8 mouse cellular contexts compared by ENCODE assay signal in the genomic region with DNA sequence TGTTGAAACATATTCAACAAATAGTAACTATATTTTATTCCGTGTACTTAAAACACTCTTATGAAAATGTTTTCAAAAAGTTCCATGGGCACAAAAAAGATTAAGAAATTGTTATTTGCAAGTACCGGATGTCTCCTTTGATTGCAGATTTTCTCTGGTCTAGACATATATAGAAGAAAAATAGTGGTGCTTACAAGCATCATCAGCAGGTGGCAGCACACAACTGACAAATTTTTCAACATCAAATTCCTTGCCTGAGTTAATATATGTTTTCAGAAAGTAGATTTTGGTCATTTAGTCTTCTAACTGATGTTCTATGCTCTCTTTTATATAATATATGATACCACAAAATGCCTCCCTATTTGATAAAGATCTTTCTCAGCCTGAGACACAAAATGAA. TPM values are rescaled to one million over a fixed set of nuclear protein-coding genes. Genes with fewer than 3 reads are reported as not detected.
DNase-seq lines count a peak whose midpoint lies in the region; ATAC-seq lines count a peak whose summit lies in the region.
"Had no signal": no experiment of that assay in that cellular context is flagged by ENCODE, and none has a peak within 500 bp of the region (broad histone marks: within the 10 kb centered on the region; RNA-seq: fewer than 3 reads in every experiment).

No protein-coding gene starts in this region.

- intact Hi-C loops in gastrocnemius, postnatal 14 days (cut with DNase I; ENCODE audit: low total_unique reads): no loop called here
- intact Hi-C loops in left cerebral cortex, postnatal 36 days (cut with DNase I): loop anchor here (2.0 kb wide), 1 partner anchor 233 kb away; no protein-coding TSS in a partner anchor

- no peaks in the 10 kb centered on the region for H3K27me3 ChIP-seq in midbrain, embryonic 10.5 days (ENCODE audit: low read depth, poor library complexity, severe bottlenecking)
- H3K27me3 ChIP-seq in midbrain, embryonic 13.5 days: no peaks in the 10 kb centered on the region
- H3K27me3 ChIP-seq: lung, embryonic 15.5 days had no signal

- no peaks in the 10 kb centered on the region for H3K4me1 ChIP-seq in midbrain, embryonic 10.5 days
- H3K4me1 ChIP-seq in midbrain, embryonic 13.5 days (replicated peaks): no peaks in the 10 kb centered on the region
- H3K4me1 ChIP-seq: lung, embryonic 15.5 days had no signal

- DNase-seq in midbrain, embryonic 10.5 days (ENCODE audit: low spot score): peak; percentile 16
- peak; percentile 60 for DNase-seq in Muller cell, postnatal 12 days (ENCODE audit: inconsistent ontology term)
- peak; percentile 33 for DNase-seq in cerebellum, adult 11-12 months
- peak; percentile 8 for DNase-seq in gastrocnemius, postnatal 14 days
- peak; percentile 20 to 47 for DNase-seq in left cerebral cortex, postnatal 36 days (ENCODE audit: low spot score in 2 of 2)
- peak; percentile 52 for DNase-seq in right cerebral cortex, adult 18-20 months

- H3K9ac ChIP-seq in midbrain, embryonic 13.5 days (replicated peaks): no peak overlapping the region
- H3K9ac ChIP-seq: lung, embryonic 15.5 days had no signal

- no peak overlapping the region for H3K4me3 ChIP-seq in midbrain, embryonic 10.5 days
- H3K4me3 ChIP-seq in midbrain, embryonic 13.5 days (replicated peaks): no peak overlapping the region
- H3K4me3 ChIP-seq: lung, embryonic 15.5 days had no signal

- no peak for ATAC-seq in midbrain, embryonic 13.5 days

- H3K36me3 ChIP-seq in midbrain, embryonic 10.5 days: no peaks in the 10 kb centered on the region
- H3K36me3 ChIP-seq in midbrain, embryonic 13.5 days: no peaks in the 10 kb centered on the region
- H3K36me3 ChIP-seq: lung, embryonic 15.5 days had no signal

- WGBS in midbrain, embryonic 10.5 days: 43% methylated on average over 2 of the region's 2 CpGs
- WGBS in midbrain, embryonic 13.5 days: 35% methylated on average over 2 of the region's 2 CpGs

- H3K9me3 ChIP-seq in midbrain, embryonic 10.5 days (replicated peaks): no peaks in the 10 kb centered on the region
- H3K9me3 ChIP-seq in midbrain, embryonic 13.5 days: no peaks in the 10 kb centered on the region
- H3K9me3 ChIP-seq: lung, embryonic 15.5 days had no signal

- no peak overlapping the region for H3K4me2 ChIP-seq in midbrain, embryonic 13.5 days (replicated peaks)
- H3K4me2 ChIP-seq: lung, embryonic 15.5 days had no signal

- H3K27ac ChIP-seq in midbrain, embryonic 10.5 days (replicated peaks): no peak overlapping the region
- no peak overlapping the region for H3K27ac ChIP-seq in midbrain, embryonic 13.5 days
- H3K27ac ChIP-seq: lung, embryonic 15.5 days had no signal

RNA-seq across cellular contexts. Expression of a gene that starts 41.0 kb away (rescaled TPM):
- polyA plus RNA-seq in midbrain, embryonic 10.5 days (2016; fragmentation: Nextera tagmentation; extraction: Ambion mirVana): 9.3 and 11.0 TPM in 2 replicates
- 11.1 and 11.5 TPM in 2 replicates for polyA plus RNA-seq in midbrain, embryonic 13.5 days (2015; fragmentation: Nextera tagmentation; extraction: Ambion mirVana)
- 1 to 10 TPM; 8.2 to 8.6 TPM for total RNA-seq in gastrocnemius, postnatal 14 days (2021)
- total RNA-seq in left cerebral cortex, postnatal 36 days (2021): 10 to 100 TPM; 11.5 to 13.2 TPM

Comparison
In these comparisons a context has a peak if more than half of its experiments do, and no peak if none do; other contexts are left out.
1. DNase-seq: peak in every context shown above with its lines; median percentile 60 in Muller cell, postnatal 12 days; 52 in right cerebral cortex, adult 18-20 months; 34 in left cerebral cortex, postnatal 36 days; 33 in cerebellum, adult 11-12 months; 16 in midbrain, embryonic 10.5 days; 8 in gastrocnemius, postnatal 14 days.